Mouse (Mus musculus): ENCODE measurements around the gene Frzb. TPM values are rescaled to one million over a fixed set of nuclear protein-coding genes. Genes with fewer than 3 reads are reported as not detected.
A peak's percentile ranks its signal among the peaks of the same experiment; 100 is the strongest.

The Frzb gene
- total RNA-seq, 1 experiment from 2014 or later = not detected

DNA sequence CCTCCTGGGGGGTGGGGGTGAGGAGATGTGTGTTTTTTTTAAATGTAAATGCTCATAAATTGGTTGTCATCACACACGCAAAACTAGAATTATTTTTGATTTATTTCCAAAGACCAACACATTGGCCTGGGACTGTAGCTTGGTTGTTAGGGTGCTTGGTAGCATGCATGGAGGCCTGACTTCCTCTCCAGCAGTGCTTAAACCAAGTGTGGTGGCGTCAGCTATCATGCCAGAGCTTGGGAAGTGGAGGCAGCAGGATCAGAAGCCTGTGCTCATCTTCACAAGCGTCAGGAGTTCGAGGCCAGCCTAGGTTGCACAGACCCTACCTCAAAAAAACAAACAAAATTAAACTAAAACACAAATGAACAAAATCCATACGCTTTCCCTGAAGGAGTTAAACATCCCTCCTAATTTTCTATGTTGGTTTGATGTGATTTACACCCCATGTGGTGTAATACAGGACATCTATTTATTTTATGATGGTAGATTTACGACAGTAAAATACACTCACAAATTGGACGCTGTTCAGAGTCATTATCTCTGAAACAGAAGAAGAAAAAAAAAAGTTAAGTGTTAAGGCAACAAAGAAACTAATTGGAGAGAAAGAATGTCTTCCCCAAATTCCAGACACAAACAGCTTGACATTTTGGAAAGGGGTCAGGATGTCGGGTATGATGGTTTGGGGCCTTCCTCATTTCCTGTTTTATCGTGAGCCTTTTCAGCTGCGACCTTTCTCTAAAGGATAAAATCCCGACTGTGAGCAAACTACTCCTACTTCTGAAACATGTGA is 12.4 kb downstream of the Frzb start:
- ATAC-seq (replicated peaks in 1 of 2; ENCODE audit: insufficient read depth in 1 of 2, low FRiP score in 2 of 2, low TSS enrichment in 1 of 2, low read depth in 1 of 2, poor library complexity in 2 of 2, severe bottlenecking in 2 of 2) = no peak

DNA sequence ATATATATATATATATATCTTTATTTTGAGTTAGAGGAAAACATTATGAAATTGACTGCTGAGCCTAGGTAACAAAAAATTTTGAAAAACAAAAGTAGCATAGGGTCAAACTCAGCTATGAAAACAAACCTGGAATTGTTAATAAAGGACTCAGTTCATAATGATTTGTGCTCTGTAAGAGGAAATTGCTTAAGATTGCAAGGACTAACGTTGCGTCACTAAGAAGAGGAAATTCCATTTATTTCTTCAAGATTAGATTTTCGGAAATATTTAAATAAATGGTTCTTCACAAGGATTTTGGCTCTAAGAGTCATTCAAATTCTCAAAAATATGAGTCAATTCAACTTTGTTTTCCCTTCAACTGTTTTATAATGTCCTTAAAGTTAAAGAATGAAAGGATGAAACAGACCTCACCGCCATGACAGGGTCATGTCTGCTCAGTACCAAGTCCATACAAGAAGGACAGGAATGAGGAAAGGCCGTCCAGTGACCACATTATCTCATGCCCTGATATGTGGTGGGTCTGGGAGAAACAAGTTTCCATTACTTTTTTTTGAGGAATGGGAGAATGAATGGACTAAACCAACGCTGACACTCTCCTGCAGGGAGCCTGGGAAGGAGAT is 14.1 kb downstream of the Frzb start:
- no peak for ATAC-seq (replicated peaks in 1 of 2; ENCODE audit: insufficient read depth in 1 of 2, low FRiP score in 2 of 2, low TSS enrichment in 1 of 2, low read depth in 1 of 2, poor library complexity in 2 of 2, severe bottlenecking in 2 of 2)

DNA sequence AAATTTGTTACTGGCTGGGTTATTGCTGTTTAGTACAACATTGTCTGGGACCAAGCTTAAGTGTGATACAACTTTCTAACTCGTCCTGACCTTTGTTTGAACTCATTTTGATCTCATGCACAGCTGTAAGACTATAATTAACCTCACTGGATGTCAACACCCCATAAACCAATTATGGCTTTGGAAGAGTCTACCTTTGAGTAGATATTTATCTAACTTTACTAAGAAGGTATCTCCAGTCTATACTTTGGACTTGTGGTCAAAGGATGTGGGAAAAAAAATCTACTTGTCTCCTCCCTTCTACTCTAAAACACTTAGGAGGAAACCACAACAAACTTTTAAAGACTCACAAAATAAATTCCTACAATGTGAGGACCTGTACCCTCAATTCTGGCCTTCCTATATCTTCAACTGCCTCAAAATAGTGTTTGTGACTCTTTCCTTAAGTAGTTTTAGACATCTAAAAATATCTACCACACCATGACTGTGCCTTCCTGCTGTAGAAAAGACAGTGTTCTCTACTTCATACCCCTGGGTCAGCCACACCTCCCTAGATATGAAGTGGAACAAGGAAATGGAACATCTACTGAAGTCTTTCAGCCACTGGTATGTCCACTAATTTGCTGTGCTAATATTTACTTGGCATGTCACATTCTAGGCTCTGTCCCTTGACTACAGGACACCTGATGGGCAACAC is 16.9 kb downstream of the Frzb start:
- ATAC-seq (replicated peaks in 1 of 2; ENCODE audit: insufficient read depth in 1 of 2, low FRiP score in 2 of 2, low TSS enrichment in 1 of 2, low read depth in 1 of 2, poor library complexity in 2 of 2, severe bottlenecking in 2 of 2) = no peak; a peak in 1 of 4 replicates

DNA sequence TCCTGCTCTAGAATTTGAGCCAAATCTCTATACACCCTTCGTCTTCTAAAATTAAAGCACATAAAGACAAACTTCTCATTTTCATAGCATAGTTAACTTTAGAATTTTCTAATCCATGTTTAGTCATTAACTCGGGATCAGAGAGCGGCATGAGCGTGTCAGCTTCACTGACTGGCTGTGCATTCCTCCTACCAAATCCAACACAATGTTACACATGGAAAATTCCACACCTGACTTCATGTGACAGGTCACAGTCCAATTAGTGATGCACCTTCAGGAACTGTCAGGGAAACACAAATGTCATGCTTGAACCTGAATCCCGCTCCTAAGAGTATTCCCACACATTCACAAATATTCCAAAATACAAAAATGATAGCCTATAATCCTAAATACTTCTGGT is 24.3 kb downstream of the Frzb start:
- no peak for ATAC-seq (replicated peaks in 1 of 2; ENCODE audit: insufficient read depth in 1 of 2, low FRiP score in 2 of 2, low TSS enrichment in 1 of 2, low read depth in 1 of 2, poor library complexity in 2 of 2, severe bottlenecking in 2 of 2)

DNA sequence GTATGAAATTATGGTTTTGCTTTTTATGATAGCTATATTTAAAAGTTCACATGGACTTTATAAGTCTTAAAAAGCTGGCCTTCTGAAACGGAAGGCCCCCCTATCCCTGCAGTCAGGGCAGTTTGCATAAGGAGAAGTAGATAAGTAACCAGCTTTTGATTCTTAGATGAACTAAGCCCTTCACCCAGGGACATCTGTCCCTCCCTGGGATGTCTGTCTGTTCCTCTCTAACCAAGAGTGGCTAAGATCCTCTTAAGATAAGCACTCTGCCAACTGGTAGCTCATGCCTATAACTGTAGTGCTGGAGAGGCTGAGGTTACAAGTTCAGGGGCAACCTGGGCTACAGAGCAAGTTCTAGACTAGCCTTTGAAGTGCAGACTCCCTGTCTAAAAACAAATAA is 25.4 kb downstream of the Frzb start:
- ATAC-seq (replicated peaks in 1 of 2; ENCODE audit: insufficient read depth in 1 of 2, low FRiP score in 2 of 2, low TSS enrichment in 1 of 2, low read depth in 1 of 2, poor library complexity in 2 of 2, severe bottlenecking in 2 of 2) = peak in 1 of 2 experiments; percentile 46; a peak in 2 of 4 replicates

DNA sequence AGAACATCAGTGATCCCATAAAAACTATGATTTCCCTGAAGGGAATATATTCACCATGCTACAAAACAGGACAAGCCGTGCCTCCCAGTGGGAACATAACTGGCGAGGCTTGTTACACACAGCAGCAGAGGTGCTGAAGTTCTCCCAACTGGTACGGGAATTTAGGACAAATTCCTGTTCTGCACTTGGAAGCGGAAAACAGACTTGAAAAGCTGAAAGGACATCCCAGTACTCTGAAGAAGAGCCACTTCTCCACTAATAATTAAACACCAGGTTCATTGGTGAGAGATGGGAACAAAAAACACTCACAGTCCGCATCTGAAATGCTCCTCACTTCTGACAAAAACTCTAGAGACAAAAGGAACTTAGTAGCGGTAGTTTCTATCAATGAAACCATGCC is 31.1 kb downstream of the Frzb start:
- no peak for ATAC-seq (replicated peaks in 1 of 2; ENCODE audit: insufficient read depth in 1 of 2, low FRiP score in 2 of 2, low TSS enrichment in 1 of 2, low read depth in 1 of 2, poor library complexity in 2 of 2, severe bottlenecking in 2 of 2)

DNA sequence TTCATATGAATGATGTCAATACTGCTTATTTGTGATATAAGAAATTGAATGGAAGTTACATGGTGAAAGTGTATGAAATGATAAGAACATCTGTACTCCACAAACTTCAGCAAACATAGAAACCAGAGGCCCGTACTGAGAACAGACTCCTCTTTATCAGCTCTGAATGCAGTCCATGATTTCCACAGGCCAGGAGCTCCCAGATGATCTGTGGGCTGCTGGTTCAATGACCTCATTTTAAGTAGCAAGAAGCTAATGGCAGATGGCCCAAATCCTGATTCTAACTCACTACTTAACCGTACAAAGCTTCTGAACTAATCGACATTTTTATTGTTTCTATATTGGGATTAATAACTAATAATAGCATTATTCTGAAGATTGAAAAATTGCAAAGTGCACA is 33.0 kb downstream of the Frzb start:
- ATAC-seq (replicated peaks in 1 of 2; ENCODE audit: insufficient read depth in 1 of 2, low FRiP score in 2 of 2, low TSS enrichment in 1 of 2, low read depth in 1 of 2, poor library complexity in 2 of 2, severe bottlenecking in 2 of 2) = no peak

DNA sequence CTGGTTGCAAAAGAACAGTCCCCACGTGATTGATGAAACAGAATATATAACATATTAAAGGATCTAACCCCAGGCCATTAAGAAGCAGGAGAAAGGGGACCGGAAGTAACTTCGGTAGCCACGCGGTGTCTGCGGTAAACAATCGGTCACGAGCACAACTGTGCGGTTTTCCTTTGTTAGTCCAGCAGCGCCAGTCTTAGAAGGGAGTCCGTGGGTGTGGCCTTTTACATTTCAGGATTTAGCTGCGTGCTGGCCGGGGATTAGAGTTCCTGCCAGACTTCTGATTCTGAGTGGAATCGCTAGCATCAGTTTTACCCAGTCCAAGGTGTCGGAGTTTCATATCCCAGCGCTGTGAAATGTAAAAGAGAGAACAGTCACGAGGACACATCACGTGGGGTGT is 34.3 kb downstream of the Frzb start:
- ATAC-seq (replicated peaks in 1 of 2; ENCODE audit: insufficient read depth in 1 of 2, low FRiP score in 2 of 2, low TSS enrichment in 1 of 2, low read depth in 1 of 2, poor library complexity in 2 of 2, severe bottlenecking in 2 of 2) = no peak

DNA sequence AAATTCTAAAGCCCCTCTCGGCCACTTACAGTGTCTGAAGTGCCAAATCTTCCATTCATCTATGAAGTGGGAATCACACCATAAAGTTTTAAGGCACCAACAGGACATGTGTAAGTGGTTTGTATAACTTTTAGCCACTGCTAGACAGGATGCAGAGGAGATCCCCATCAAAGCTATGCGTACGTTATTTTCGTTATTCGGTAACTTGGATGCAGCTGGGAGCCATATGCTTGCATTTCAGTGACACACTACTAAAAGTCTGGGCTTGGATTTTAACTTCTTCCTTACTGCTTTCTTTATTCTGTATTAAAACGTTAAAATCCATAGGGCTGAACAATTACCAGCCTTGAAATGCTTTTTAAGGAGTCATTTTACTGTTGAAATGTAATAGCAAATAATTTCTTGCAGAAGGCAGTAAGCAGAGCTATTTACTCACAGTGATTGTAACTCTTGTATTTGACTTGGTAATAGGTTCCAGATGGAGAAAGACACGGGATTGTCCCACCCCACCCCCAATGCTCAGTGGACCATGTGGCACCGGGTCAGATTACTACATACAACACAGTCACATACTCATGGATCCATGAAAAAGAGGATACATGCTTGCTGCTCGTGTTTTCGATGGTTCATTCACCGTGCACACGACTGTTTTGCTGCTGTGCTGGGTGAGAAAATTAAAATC is 37.4 kb downstream of the Frzb start:
- no peak for ATAC-seq (replicated peaks in 1 of 2; ENCODE audit: insufficient read depth in 1 of 2, low FRiP score in 2 of 2, low TSS enrichment in 1 of 2, low read depth in 1 of 2, poor library complexity in 2 of 2, severe bottlenecking in 2 of 2)

DNA sequence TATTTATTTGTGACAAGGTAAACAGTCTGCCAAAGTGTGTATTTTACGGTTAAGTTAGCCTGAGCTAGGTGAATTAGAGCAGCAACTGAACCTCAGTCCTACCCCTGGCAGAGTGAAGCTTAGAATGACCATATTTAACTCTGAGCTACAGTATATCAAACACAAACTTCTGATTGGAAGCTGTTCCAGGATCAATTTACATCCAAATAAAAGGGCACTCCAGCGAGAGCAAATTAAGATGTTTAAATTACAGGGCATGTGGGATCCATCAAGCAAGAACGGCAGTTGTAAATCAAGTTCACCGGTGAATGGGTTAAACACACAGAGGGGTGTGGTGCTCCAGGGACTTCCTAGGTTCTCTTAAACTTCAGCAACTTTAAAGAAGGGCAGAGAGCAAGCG is 42.7 kb downstream of the Frzb start:
- no peak for ATAC-seq (replicated peaks in 1 of 2; ENCODE audit: insufficient read depth in 1 of 2, low FRiP score in 2 of 2, low TSS enrichment in 1 of 2, low read depth in 1 of 2, poor library complexity in 2 of 2, severe bottlenecking in 2 of 2)

DNA sequence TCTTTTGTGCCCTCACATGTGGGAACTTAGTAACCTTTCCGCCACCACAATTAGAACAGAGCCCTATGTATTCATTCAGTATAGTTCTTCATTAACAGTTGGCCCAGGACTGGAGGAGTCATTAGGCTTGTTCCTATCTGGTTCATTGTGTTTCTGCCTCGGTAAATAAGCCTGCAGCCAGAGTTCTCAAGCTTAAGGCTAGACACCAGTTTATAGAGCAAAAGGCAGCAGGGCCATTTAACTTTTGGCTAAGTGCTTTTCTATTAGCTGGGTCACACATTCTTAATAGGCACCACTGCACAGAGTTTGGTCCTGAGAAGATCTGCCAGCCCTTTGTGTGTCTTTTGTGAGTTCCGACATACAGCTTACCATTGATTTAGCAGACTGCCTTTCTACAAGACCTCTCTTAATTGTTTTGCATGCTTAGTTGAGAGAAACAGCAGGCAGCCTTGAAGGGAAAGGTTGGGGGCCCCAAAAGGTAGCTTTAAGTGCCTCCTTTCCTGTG is 48.8 kb downstream of the Frzb start:
- no peak for ATAC-seq (replicated peaks in 1 of 2; ENCODE audit: insufficient read depth in 1 of 2, low FRiP score in 2 of 2, low TSS enrichment in 1 of 2, low read depth in 1 of 2, poor library complexity in 2 of 2, severe bottlenecking in 2 of 2)

DNA sequence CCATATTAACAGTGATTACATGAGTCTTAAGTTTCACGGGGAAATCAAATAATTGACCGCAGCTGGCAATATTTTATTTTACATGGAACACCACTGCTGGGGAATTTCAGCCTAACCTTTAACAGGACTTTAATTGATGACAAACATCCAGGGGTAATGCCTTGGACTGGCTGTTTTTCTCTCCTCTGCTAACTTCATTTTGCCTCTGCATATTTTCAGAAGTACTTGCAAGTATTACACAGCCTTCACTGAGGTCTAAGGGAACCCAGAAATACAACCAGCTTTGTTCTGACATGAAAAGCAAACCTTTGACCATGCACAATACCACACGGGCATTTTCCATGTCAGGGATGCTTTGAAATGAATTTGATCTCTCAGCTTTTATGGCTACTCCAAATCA is 50.6 kb downstream of the Frzb start:
- no peak for ATAC-seq (replicated peaks in 1 of 2; ENCODE audit: insufficient read depth in 1 of 2, low FRiP score in 2 of 2, low TSS enrichment in 1 of 2, low read depth in 1 of 2, poor library complexity in 2 of 2, severe bottlenecking in 2 of 2)

DNA sequence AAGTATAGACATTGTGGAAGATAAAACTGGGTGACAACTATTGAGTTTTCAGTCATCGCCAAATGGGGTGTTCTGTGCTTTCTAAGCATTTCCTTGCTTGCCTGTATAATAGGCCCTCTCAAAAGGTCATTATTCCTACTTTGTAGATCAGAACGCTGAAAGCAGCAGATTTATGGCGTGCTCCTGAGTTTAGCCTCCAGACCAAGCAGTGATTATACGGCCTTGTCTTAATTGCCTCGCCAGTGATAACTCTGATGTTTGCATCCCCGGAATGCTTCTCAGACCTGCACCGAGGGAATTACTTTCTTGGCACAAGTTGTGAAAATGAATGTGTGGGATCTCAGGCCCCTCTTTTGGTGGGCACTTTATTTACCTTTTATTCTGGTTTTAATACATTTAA is 51.4 kb downstream of the Frzb start:
- ATAC-seq (replicated peaks in 1 of 2; ENCODE audit: insufficient read depth in 1 of 2, low FRiP score in 2 of 2, low TSS enrichment in 1 of 2, low read depth in 1 of 2, poor library complexity in 2 of 2, severe bottlenecking in 2 of 2) = no peak

DNA sequence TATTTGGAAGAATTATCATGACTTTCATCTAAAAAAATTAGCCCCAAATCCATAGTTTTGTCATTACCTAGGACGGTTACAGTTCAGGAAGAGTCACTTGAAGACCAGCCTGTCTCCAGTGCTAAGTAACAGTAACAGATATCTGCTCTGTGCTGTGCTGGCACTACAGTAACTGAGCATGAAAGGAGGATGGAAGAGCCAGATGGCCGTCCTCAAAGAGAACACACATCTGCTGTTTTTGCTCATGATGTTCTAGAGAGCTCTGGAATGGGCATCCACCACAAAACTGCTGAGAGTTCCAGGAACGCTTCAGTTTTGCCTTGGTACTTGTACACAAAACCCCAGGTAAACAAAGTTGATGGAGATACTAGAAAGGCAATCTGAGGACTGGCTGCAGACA is 59.1 kb downstream of the Frzb start:
- ATAC-seq (replicated peaks in 1 of 2; ENCODE audit: insufficient read depth in 1 of 2, low FRiP score in 2 of 2, low TSS enrichment in 1 of 2, low read depth in 1 of 2, poor library complexity in 2 of 2, severe bottlenecking in 2 of 2) = no peak

DNA sequence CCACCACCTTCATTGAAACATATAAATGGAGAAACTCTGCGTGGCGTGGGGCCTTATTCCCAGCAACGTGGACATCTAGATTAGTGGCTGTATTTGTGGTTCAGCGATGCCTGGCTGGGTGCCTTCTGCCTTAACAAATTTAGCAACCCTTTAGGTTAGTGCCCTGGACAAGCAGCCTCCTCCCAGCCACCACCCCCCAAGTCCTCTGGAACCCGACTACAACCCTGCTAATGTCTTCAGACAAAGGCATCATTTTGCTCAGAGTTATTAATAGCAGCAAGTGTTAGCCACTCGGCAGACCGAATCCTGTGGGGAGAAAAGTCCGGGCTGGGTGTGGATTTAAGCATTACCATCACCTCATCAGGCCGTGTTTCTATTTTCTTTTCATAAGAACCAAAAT is 59.8 kb downstream of the Frzb start:
- no peak for ATAC-seq (replicated peaks in 1 of 2; ENCODE audit: insufficient read depth in 1 of 2, low FRiP score in 2 of 2, low TSS enrichment in 1 of 2, low read depth in 1 of 2, poor library complexity in 2 of 2, severe bottlenecking in 2 of 2)

DNA sequence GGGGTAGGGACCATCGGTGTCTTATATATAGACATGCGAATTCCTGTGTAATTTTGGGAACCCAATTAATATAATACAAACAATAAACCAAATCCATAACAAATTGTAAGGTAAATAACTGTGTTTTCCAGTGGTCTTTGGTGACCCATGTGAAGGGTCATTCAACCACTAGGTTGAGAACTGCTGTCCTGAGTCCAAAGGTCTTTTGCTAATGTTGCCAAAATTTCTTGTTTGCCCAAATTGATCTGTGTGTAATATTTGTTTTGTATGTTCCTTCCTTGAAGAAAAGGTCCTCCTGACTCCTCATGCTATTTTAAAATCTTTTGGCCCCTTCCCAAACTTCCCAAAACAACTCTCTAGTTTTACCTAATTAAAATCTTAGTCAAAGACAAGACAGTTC is 61.2 kb downstream of the Frzb start:
- no peak for ATAC-seq (replicated peaks in 1 of 2; ENCODE audit: insufficient read depth in 1 of 2, low FRiP score in 2 of 2, low TSS enrichment in 1 of 2, low read depth in 1 of 2, poor library complexity in 2 of 2, severe bottlenecking in 2 of 2)

DNA sequence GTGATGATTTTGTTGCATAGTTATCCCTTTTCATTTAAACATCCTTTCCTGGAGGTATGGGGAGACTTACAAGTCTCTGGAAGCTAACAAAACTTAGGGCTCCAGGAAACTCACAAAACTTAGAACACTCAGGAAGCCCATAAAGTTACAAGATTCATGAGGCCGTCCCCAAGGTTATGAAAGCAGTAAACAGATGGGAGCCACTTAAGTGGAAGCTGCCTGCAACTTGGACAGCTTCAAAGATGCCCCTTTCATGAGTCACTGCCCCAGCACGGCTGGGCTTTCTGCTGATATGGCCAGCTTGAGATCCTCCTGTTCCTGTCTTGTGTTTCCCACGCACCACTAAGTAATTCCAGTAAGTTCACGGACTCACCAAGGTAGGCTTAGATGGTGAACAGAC is 63.0 kb downstream of the Frzb start:
- ATAC-seq (replicated peaks in 1 of 2; ENCODE audit: insufficient read depth in 1 of 2, low FRiP score in 2 of 2, low TSS enrichment in 1 of 2, low read depth in 1 of 2, poor library complexity in 2 of 2, severe bottlenecking in 2 of 2) = peak; percentile 21 to 27; a peak in 1 of 4 replicates

DNA sequence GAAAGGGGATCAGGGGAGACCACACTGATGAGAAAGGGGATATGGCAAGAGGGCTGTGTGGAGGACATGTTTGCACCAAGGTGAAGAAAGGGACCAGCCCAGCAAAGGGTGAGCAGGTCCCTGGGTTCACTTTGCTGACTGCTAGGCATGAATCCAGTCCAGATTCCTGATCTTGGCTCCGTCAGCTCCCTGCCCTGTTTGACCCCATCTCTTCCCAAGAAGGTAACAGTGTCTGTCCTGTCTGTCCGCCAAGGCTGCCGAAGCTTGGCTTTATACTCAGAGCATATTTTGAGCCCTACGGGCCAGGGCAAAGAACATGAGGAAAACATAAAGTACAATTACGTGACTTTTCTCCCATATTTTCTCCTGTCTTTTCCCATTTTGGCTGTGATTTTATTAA is 67.6 kb downstream of the Frzb start:
- ATAC-seq (replicated peaks in 1 of 2; ENCODE audit: insufficient read depth in 1 of 2, low FRiP score in 2 of 2, low TSS enrichment in 1 of 2, low read depth in 1 of 2, poor library complexity in 2 of 2, severe bottlenecking in 2 of 2) = no peak

Measured in hematopoietic stem cell, adult 5-6 weeks (primary cell).